Mouse (Mus musculus) heart, postnatal 14 days (tissue): ENCODE measurements at regions not wholly inside any gene's neighbourhood (a gene's known extent, or its start where the extent isn't known, plus 50 kb on each side); places are given as distances from the start of the nearest gene placed in this dataset.

ENCODE experiments used
- DNase-seq, 2 experiments: peaks; one replicate each; pipeline ENCODE4 v3.0.0; 2021 to 2022
- intact Hi-C: fragments of 180-260 bp; cut with DNase I; formaldehyde crosslinking; loops from one replicate; pipeline ENCODE4 v1.15.1; 2025

- intact Hi-C loops, result no loop called here
These were observed 503.0 kb upstream of the Slit2 start for GRCm38 (mm10) chr5:47479908-47480307.

DNA sequence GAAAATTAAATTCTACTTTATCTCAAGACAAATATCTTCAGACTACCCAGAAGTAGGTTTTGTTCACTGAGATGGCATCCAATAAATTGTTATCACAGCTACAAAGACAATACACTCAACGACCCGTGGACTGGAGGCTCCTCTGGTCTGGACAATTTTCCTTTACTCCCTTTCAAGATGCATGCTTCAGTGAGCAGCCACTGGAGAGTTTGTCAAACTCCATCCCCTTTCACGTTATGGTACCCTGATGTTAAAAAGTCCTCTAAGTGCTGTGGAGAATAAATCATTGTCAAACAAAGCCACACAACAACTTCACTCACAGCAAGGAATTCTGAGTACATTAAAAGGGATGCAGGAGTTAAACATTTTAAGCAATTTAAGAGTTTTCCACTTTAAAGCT, 486.7 kb upstream of the Slit2 start:
- intact Hi-C loops, result no loop called here
- DNase-seq, result no peak

More at GRCm38 (mm10) chr5:47479908-47480307, 503.0 kb upstream of the Slit2 start:
- DNase-seq, result no peak

- intact Hi-C loops, result no loop called here
- no peak for DNase-seq
These were observed 480.0 kb upstream of the Slit2 start for GRCm38 (mm10) chr5:47502764-47503416.

- DNase-seq, result no peak
- intact Hi-C loops, result no loop called here
These were observed 474.1 kb upstream of the Slit2 start for GRCm38 (mm10) chr5:47508689-47509301.

DNA sequence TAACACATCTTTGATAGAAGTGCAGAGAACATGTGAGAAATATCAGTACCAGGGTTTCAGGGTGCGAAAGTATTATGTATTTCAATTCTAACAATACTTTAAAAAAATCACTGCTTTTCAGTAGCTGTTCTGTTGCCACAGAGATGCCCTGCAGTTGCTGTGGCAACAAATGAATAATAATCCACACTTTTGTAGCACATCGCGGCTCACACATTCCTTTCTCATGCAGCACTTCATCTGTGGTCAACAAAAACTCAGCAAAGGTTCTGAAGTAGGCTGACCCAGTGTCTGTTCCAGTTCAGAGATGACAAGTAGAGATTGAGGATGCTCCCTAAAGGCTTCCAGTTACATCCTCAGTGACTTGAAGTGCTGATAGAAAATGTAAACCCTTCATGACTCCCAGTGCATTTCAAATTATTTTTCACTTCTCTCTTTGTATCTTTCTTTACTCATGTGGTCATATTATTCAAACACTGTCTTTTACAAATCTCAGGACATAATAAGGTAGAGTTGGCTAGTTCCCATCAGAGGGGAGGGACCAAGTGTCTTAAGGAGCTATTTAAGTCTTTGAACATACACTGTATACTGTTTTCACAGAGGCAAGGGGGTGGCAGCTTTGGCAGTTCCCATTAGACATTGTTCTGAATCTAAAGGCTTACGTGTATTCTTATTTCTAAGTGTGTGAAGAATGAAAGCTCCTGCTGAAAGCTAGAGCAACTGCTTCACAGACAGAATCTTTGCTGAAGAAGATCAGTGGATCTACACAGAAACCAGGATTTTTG, 460.6 kb upstream of the Slit2 start:
- intact Hi-C loops, result no loop called here
- no peak for DNase-seq

- no peak for DNase-seq
- intact Hi-C loops, result no loop called here
These were observed 454.3 kb upstream of the Slit2 start for GRCm38 (mm10) chr5:47528671-47529070.

- intact Hi-C loops, result no loop called here
- DNase-seq, result no peak
These were observed 445.4 kb upstream of the Slit2 start for GRCm38 (mm10) chr5:47537532-47537931.

- intact Hi-C loops, result no loop called here
- DNase-seq, result no peak
These were observed 440.7 kb upstream of the Slit2 start for GRCm38 (mm10) chr5:47542248-47542647.

GRCm38 (mm10) chr5:47556717-47557116, 426.2 kb upstream of the Slit2 start:
- intact Hi-C loops, result no loop called here
- no peak for DNase-seq

DNA sequence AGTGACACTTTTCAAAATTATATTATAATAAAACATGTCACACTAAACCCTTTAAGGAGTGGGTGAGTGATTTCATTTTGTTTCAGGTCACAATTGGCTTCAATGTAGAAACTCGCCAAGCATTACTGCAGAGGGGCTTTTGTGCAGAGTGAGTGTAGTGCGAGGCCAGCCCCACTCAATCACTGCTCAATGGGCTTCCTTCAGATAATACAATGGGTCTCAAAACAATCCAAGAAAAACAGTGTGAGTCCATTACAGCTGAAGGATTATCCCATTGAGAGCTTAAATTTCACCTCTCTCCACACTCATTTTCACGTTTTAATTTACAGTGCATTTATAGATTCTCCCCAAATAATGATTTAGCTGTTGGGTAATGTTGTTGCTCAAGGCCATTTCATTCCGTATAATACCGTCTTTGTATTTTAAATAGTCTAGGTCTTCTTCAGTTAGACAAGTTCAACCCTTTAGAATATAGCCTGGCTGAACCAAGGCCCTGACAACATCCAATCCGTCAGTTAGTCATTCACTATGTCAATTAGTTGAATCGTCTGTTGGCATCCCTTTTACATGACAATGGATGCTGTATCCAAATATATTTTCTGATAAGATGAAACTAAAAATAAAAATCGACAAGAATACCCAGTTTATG, 425.7 kb upstream of the Slit2 start:
- no peak for DNase-seq
- intact Hi-C loops, result no loop called here
